Mouse (Mus musculus): ENCODE results near the gene Olfr871. TPM values are rescaled to one million over a fixed set of nuclear protein-coding genes. Genes with fewer than 3 reads are reported as not detected.
"Not testable (repeated sequence)": the region's sequence is repeated elsewhere in the genome, so short reads cannot be mapped to it uniquely, and the experiment has no call there.

The Olfr871 gene
- polyA plus RNA-seq (2012; rRNA removed) = not detected in 2 replicates

DNA sequence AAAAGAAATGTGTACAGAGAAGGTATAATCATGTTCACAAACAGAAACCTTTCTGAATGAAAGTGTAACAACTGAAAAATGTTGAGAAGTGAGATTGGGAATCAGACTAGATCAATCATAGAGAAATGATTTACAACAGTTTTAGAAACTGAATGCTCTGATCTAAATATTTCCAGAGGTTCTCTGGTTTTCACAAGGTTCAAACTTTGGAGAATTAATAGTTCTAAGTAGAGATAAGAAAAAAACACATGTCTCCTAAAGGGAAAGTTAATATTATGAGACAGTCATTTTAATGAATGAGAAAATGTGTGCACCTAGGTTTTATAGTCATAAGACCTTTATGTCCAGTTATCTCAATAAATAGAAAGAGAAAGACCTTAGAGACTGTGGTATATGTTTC lies at the start of gene Olfr871:
Olfr871 (plus strand) TSS at position 301 of the 400 bp plus-strand sequence.
- no peak for DNase-seq (ENCODE audit: low read depth)

DNA sequence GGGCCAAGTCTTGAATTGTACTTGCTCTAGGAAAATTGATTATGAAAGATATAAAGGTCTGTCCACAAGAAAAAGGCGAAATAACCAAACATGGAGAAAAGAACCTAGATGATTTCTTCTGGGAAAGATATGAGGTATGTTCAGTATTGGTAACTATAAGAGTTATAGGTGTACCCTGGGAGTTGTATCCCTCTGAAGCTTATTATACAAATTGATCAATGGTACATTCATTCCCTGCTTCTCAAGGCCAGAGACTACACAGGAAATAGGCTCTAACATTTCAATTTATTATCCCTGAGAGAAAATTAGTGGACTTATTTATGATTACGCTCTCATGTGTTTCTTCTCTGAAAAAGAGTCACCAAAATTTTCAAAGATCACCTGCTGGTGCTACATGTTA lies 38.0 kb upstream of the Olfr871 start, which contains the start of gene Olfr870:
Olfr870 (minus strand) TSS at position 101 of the 400 bp plus-strand sequence.
- DNase-seq (ENCODE audit: low read depth) = no peak

DNA sequence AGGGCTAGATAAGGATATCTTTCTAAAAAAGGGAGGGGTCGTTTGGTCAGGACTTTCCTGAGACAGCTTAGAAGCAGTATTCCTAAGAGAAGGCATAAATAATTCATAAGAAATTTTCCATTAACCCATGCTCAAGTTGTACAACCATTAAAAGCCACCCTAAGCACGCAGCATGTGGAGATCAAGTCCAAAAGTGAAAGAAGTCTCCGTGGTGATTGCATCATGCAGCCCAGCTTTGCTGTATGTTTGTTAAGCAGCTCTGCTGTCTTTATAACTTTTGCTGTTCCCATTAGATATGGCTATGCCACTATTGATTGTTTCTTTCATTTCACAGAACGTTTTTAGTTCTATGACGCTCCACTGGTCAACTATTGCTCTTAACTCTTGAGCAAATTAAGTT lies 32.5 kb upstream of the Olfr871 start:
- no peak for DNase-seq (ENCODE audit: low read depth)

DNA sequence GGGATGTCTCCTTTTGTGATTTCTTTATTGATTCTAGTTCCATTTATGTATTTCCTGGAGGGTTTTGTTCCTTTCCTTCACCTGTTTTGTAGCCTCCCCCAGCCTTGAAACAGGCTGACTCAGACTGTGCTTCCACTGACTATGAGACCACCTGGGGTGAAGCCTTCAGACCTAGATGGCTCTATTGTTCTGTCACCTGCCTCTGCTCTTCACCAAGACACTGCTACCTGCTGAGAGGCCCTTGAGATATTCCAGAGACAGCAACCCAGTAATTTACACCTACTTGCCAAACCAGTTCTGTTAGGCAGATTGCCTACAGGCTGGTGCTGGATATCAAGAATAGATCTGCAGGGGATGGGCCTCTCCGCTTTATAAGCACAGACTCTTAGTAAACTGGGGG lies 9.9 kb upstream of the Olfr871 start:
- DNase-seq (ENCODE audit: low read depth) = no peak

DNA sequence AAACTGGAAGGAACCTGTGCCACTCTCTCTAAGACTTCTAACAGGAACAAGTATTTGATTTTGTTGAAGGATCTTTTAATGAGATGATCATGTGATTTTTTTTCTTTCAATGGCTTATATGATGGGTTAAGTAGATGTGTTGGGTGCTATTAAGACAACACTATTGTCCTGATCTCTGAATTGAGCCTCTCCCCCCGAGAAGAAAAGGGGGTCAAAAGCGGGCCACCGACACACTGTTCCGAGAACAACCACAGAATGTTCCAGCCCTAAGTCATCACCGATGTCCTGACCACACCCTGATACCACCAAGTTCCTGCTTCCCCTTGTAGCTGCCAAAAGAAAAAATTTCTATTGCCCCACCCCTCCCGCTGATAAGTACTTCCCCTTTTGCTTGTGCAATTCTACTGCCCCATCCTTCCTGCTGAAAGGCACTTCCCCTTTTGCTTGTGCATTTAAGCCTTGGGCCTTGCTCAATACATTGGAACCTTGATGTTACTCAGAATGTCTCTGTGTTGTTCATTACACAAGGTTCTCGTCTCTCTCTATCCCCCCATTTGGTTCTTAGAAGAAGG lies 8.5 kb upstream of the Olfr871 start:
- DNase-seq (ENCODE audit: low read depth) = not testable (repeated sequence)

DNA sequence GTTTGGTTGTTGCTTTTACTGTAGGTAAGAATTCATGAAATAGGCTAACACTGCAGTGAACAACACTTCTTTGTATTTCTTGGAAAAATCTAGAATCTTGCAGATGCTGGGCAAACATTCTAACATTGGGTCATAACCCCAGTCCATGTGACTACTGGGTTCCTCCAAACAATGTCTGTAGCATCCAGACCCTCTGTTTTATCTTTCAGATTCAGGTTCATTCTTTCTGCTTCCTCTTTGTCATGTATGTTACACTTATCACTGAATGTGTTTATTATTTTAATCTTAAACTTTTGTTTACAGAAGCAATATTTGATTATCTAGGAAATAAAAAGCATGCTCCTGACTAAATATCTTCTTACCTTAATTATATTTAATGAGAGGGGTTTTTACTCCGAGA lies 1.2 kb upstream of the Olfr871 start:
- no peak for DNase-seq (ENCODE audit: low read depth)

DNA sequence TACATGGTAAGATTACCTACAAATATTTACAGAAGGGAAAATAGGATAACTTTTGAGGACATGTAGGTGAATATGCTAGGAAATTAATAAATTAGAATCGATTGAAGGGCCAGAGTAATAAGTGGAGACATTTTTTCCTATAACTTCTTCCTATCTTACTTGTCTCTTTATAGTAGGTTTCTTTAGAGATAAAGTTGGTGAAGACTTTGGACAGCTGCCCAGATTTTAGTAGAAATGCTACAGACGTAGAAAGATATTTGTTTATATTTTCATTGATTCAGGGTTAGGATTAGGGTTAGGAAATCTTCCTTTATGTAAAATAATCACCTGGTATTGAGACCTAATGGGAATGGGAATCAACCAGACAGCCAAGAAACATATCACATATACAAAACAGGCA lies 530 bp upstream of the Olfr871 start:
- no peak for DNase-seq (ENCODE audit: low read depth)

DNA sequence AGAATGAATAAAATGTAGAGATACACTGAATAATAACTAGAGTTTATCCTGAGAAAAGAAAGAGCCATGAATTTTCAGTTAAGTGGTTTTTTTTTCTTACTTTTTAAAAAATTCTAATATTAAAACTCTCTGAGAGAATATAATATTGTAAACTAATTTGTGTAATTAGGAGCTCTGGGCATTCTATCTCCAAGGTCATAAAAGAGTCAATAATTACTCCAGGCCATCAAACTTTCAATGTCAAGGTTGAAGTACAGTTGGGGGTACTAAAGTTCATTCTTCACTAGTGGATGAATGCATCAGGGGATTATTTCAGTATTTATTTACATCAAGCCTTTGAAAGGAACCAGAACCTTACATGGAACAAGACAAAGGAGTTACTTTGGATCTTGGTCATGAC lies 24.8 kb downstream of the Olfr871 start, which contains the start of gene Olfr872:
Olfr872 (plus strand) TSS at position 301 of the 400 bp plus-strand sequence.
- DNase-seq (ENCODE audit: low read depth) = no peak

DNA sequence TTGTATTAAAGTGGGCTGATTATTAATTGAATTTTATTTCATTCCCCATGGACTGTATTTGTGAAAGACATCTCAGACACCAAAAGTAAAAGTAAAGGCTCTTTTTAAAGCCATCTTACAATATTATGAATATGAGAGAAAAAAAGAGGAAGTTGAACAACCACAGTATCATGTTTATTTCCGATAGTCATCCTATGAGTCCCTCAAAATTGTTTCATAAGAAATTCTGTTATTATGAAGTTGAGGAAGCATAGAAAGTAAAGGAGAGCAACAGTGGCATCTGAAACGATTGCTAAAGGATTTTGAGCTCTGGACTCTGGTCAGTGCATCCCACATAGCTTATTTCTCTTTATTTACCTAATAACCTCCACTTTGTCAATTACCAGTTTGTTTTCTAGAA lies 25.4 kb downstream of the Olfr871 start:
- DNase-seq (ENCODE audit: low read depth) = no peak

Other genes with a start within 250 kb of the Olfr871 start
- gene Olfr866, start 184.2 kb upstream of the Olfr871 start, polyA plus RNA-seq (2012; rRNA removed) = not detected in 2 replicates
- gene Olfr867, start 154.6 kb upstream of the Olfr871 start, polyA plus RNA-seq (2012; rRNA removed) = not detected in 2 replicates
- not detected in 2 replicates for gene Olfr868, start 113.6 kb upstream of the Olfr871 start, polyA plus RNA-seq (2012; rRNA removed)
- gene Olfr869, start 83.2 kb upstream of the Olfr871 start, polyA plus RNA-seq (2012; rRNA removed) = not detected in 2 replicates
- gene Olfr870, start 38.1 kb upstream of the Olfr871 start, polyA plus RNA-seq (2012; rRNA removed) = not detected in 2 replicates
- not detected in 2 replicates for gene Olfr872, start 24.9 kb downstream of the Olfr871 start, polyA plus RNA-seq (2012; rRNA removed)
- not detected in 2 replicates for gene Olfr39, start 70.1 kb downstream of the Olfr871 start, polyA plus RNA-seq (2012; rRNA removed)
- gene Olfr873, start 86.3 kb downstream of the Olfr871 start, polyA plus RNA-seq (2012; rRNA removed) = not detected in 2 replicates
- gene Olfr18, start 123.9 kb downstream of the Olfr871 start, polyA plus RNA-seq (2012; rRNA removed) = not detected in 2 replicates
- 9.2 and 14.9 TPM in 2 replicates for gene Zfp560, start 173.0 kb downstream of the Olfr871 start, polyA plus RNA-seq (2012; rRNA removed)
- gene Zfp26, start 248.0 kb downstream of the Olfr871 start, polyA plus RNA-seq (2012; rRNA removed) = 3.8 and 4.0 TPM in 2 replicates